Mouse (Mus musculus): ENCODE measurements at regions not wholly inside any gene's neighbourhood (a gene's known extent, or its start where the extent isn't known, plus 50 kb on each side); places are given as distances from the start of the nearest gene placed in this dataset.
A peak's percentile ranks its signal among the peaks of the same experiment; 100 is the strongest.

DNA sequence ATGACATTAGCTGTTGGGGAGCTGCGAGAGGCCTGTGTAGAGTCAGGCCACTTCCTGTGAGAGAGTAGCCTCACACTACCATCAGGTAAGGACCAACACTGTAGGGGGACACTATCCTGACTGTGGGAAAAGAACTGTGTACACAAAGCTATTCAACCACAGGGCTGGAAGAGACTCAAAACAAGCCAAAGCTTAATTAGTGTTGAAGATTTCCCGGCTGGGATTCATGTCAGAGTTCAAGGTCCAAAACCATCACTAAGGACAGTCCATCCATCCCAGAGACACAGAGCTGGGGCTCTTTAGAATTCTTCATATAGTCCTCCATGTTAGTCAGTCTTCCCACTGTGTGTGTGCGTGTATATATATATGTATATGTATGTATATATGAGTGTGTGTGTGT is 221.5 kb downstream of the Sox4 start:
- Histone ChIP-seq H3K4me3 (replicated peaks in 1 of 3; ENCODE audit: low read depth in 2 of 3, low read length in 2 of 3, poor library complexity in 1 of 3) (no peak overlapping the region), H3K27me3 (replicated peaks) (no peaks in the 10 kb centered on the region), H3K27ac (ENCODE audit: insufficient read depth, low read depth) (no peak overlapping the region), H3K9ac (ENCODE audit: insufficient read depth, low read depth) (no peak overlapping the region), H3K4me2 (ENCODE audit: insufficient read depth, low read depth, poor library complexity, severe bottlenecking) (no peak overlapping the region), H3K36me3 (replicated peaks in 1 of 2; ENCODE audit: control insufficient read depth in 1 of 2, insufficient read depth in 1 of 2, low read length in 1 of 2) (no peaks in the 10 kb centered on the region), H3K79me2 (replicated peaks; ENCODE audit: control insufficient read depth, extremely low read depth, insufficient read depth, poor library complexity, severe bottlenecking) (no peaks in the 10 kb centered on the region), H3K9me3 (replicated peaks; ENCODE audit: low read length) (no peaks in the 10 kb centered on the region), H3K4me1 (ENCODE audit: control insufficient read depth in 1 of 2, insufficient read depth in 2 of 2) (peaks cover 0 to 6% of the 10 kb centered on the region in 2 experiments; a peak in 1 of 4 replicates)
- TF ChIP-seq MAFK (IDR thresholded peaks at IDR 0.05; ENCODE audit: insufficient replicate concordance, low read length) (no peak), MEF2A (IDR thresholded peaks at IDR 0.05; ENCODE audit: borderline replicate concordance, low read depth, low read length) (no peak), CHD1 (IDR thresholded peaks at IDR 0.05; ENCODE audit: low read depth, low read length) (no peak), POLR2A (IDR thresholded peaks at IDR 0.05; ENCODE audit: low read depth, low read length) (no peak), HCFC1 (IDR thresholded peaks at IDR 0.05; ENCODE audit: low read depth, low read length) (no peak), TBP (conservative IDR thresholded peaks at IDR 0.05; ENCODE audit: low read depth, low read length) (no peak), SIN3A (IDR thresholded peaks at IDR 0.05; ENCODE audit: low read length) (no peak), GABPA (IDR thresholded peaks at IDR 0.05; ENCODE audit: insufficient replicate concordance, low read depth, low read length) (no peak), MXI1 (IDR thresholded peaks at IDR 0.05; ENCODE audit: low read depth, low read length) (no peak), BHLHE40 (IDR thresholded peaks at IDR 0.05; ENCODE audit: low read depth, low read length) (no peak)
- in situ Hi-C loops (cut with MboI; ENCODE audit: low pct_ligation_motif_present, low pct_unique_long_range_greater_than_20kb, low sequenced_read_pairs) (no loop called here), dilution Hi-C loops (cut with MboI; ENCODE audit: extremely low pct_ligation_motif_present, extremely low pct_unique_long_range_greater_than_20kb, low sequenced_read_pairs) (no loop called here)
- DNase-seq (ENCODE audit: extremely low read depth) = no peak

GRCm38 (mm10) chr13:28730059-28730580 is 223.4 kb downstream of the Sox4 start:
- dilution Hi-C loops (cut with MboI; ENCODE audit: extremely low pct_ligation_motif_present, extremely low pct_unique_long_range_greater_than_20kb, low sequenced_read_pairs) = no loop called here
- H3K27me3 ChIP-seq (replicated peaks) = no peaks in the 10 kb centered on the region
- H3K9ac ChIP-seq (ENCODE audit: insufficient read depth, low read depth) = no peak overlapping the region
- H3K36me3 ChIP-seq (replicated peaks in 1 of 2; ENCODE audit: control insufficient read depth in 1 of 2, insufficient read depth in 1 of 2, low read length in 1 of 2) = no peaks in the 10 kb centered on the region
- in situ Hi-C loops (cut with MboI; ENCODE audit: low pct_ligation_motif_present, low pct_unique_long_range_greater_than_20kb, low sequenced_read_pairs) = no loop called here
- H3K4me1 ChIP-seq (ENCODE audit: control insufficient read depth in 1 of 2, insufficient read depth in 2 of 2) = peaks cover 0 to 6% of the 10 kb centered on the region in 2 experiments; a peak in 1 of 4 replicates
- no peak overlapping the region for H3K4me3 ChIP-seq (replicated peaks in 1 of 3; ENCODE audit: low read depth in 2 of 3, low read length in 2 of 3, poor library complexity in 1 of 3)
- no peaks in the 10 kb centered on the region for H3K9me3 ChIP-seq (replicated peaks; ENCODE audit: low read length)
- no peaks in the 10 kb centered on the region for H3K79me2 ChIP-seq (replicated peaks; ENCODE audit: control insufficient read depth, extremely low read depth, insufficient read depth, poor library complexity, severe bottlenecking)
- H3K27ac ChIP-seq (ENCODE audit: insufficient read depth, low read depth) = no peak overlapping the region
- no peak for DNase-seq (ENCODE audit: extremely low read depth)
- H3K4me2 ChIP-seq (ENCODE audit: insufficient read depth, low read depth, poor library complexity, severe bottlenecking) = no peak overlapping the region
- TF ChIP-seq JUN (IDR thresholded peaks at IDR 0.05; ENCODE audit: insufficient read depth, low read depth, low read length) (peak; percentile 8; the same call in 1 of the 2 replicates), ZNF384 (IDR thresholded peaks at IDR 0.05; ENCODE audit: low read depth, low read length) (peak; percentile 58), POLR2A (IDR thresholded peaks at IDR 0.05; ENCODE audit: low read depth, low read length) (no peak)

DNA sequence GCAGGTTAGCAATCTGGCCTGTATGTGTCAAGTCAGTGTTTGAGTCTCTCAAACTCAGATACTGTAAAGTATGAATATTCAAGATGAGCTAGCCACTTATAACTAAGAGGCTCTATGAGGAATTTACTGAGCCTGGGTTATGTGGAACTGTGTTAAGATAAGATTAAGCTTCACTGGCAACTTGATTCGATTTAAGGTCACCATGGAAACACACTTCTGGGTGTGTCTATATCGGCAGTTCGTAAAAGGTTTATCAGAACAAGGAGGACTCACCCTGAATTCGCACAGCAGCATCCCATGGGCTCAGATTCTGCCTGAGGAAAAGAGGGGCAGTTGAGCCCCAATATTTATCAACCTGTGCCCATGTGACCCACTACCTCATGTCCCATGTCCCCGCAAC is 224.7 kb downstream of the Sox4 start:
- no peaks in the 10 kb centered on the region for H3K9me3 ChIP-seq (replicated peaks; ENCODE audit: low read length)
- no peaks in the 10 kb centered on the region for H3K79me2 ChIP-seq (replicated peaks; ENCODE audit: control insufficient read depth, extremely low read depth, insufficient read depth, poor library complexity, severe bottlenecking)
- H3K4me1 ChIP-seq (ENCODE audit: control insufficient read depth in 1 of 2, insufficient read depth in 2 of 2) = 0 out of 4 replicates have a peak, but pooled peaks cover 0 to 5% of the 10 kb centered on the region in 2 experiments
- no peak overlapping the region for H3K4me3 ChIP-seq (replicated peaks in 1 of 3; ENCODE audit: low read depth in 2 of 3, low read length in 2 of 3, poor library complexity in 1 of 3)
- TF ChIP-seq RCOR1 (conservative IDR thresholded peaks at IDR 0.05; ENCODE audit: low read depth, low read length) = no peak
- no peaks in the 10 kb centered on the region for H3K36me3 ChIP-seq (replicated peaks in 1 of 2; ENCODE audit: control insufficient read depth in 1 of 2, insufficient read depth in 1 of 2, low read length in 1 of 2)
- in situ Hi-C loops (cut with MboI; ENCODE audit: low pct_ligation_motif_present, low pct_unique_long_range_greater_than_20kb, low sequenced_read_pairs) = no loop called here
- dilution Hi-C loops (cut with MboI; ENCODE audit: extremely low pct_ligation_motif_present, extremely low pct_unique_long_range_greater_than_20kb, low sequenced_read_pairs) = no loop called here
- no peak overlapping the region for H3K4me2 ChIP-seq (ENCODE audit: insufficient read depth, low read depth, poor library complexity, severe bottlenecking)
- H3K27ac ChIP-seq (ENCODE audit: insufficient read depth, low read depth) = no peak overlapping the region
- H3K9ac ChIP-seq (ENCODE audit: insufficient read depth, low read depth) = no peak overlapping the region
- DNase-seq (ENCODE audit: extremely low read depth) = no peak
- H3K27me3 ChIP-seq (replicated peaks) = no peaks in the 10 kb centered on the region

Data from CH12.LX (cell line).